Mouse (Mus musculus) liver, embryonic 16.5 days (tissue): ENCODE results near the gene Astn2. TPM values are rescaled to one million over a fixed set of nuclear protein-coding genes. Genes with fewer than 3 reads are reported as not detected.

Experiments
- ATAC-seq: fragments of 200-750 bp; cut with Nextera tagmentation; 2 replicates; pipeline ENCODE4 v1.8.0; 2017; ENCODE audit warnings: low read depth, mild to moderate bottlenecking, moderate number of reproducible peaks, moderate library complexity
- H3K27ac ChIP-seq: fragments of 300-500 bp; sonication (generic); 2 replicates; pipeline ENCODE4 v1.5.1; 2014; ENCODE audit warnings: mild to moderate bottlenecking, low read length
- H3K27me3 ChIP-seq: fragments of 300-500 bp; sonication (generic); 2 replicates; pipeline ENCODE4 v1.6.1; 2014; ENCODE audit warnings: low read depth, low read length, mixed read lengths; ENCODE audit not compliant: control insufficient read depth, insufficient read depth
- H3K36me3 ChIP-seq: fragments of 300-500 bp; sonication (generic); 2 replicates; pipeline ENCODE4 v1.6.1; 2014; ENCODE audit warnings: mild to moderate bottlenecking; ENCODE audit not compliant: control insufficient read depth, insufficient read depth
- H3K4me1 ChIP-seq: fragments of 300-500 bp; sonication (generic); 2 replicates; pipeline ENCODE4 v1.6.1; 2014; ENCODE audit warnings: low read depth, low read length, mixed read lengths; ENCODE audit not compliant: control insufficient read depth
- H3K4me2 ChIP-seq: fragments of 300-500 bp; sonication (generic); 2 replicates; pipeline ENCODE4 v1.6.1; 2014; ENCODE audit warnings: low read depth, low read length, mixed read lengths
- H3K4me3 ChIP-seq: fragments of 300-500 bp; sonication (generic); 2 replicates; pipeline ENCODE4 v1.5.1; 2014; ENCODE audit warnings: low read depth, mild to moderate bottlenecking, low read length
- H3K9ac ChIP-seq: fragments of 300-500 bp; sonication (generic); 2 replicates; pipeline ENCODE4 v1.6.1; 2014; ENCODE audit warnings: low read depth, low read length
- H3K9me3 ChIP-seq: fragments of 300-500 bp; sonication (generic); replicated peaks from 2 replicates; pipeline ENCODE4 v1.6.1; 2016; ENCODE audit warnings: low read length; ENCODE audit not compliant: control insufficient read depth
- WGBS: fragments of 180-500 bp; shearing (Covaris S2); extraction: QIAGEN DNeasy Blood & Tissue Kit; methylation state at CpG from one replicate; pipeline ENCODE4 v1.1.7; 2014; ENCODE audit not compliant: insufficient replicate concordance; 5-methylcytosine and 5-hydroxymethylcytosine counted together
- polyA plus RNA-seq: library from polyadenylated mRNA; unstranded; fragments of >200 nt; fragmentation: Nextera tagmentation; extraction: Ambion mirVana; gene quantifications from 2 replicates; pipeline ENCODE4 v1.2.1, GENCODE M21; 2015

Gene Astn2
- polyA plus RNA-seq, 1 experiment from 2014 or later, result not detected

GRCm38 (mm10) chr4:65801204-65801603, 603.2 kb downstream of the Astn2 start:
- WGBS, result 40% methylated on average over 3 of the region's 3 CpGs
- H3K9me3 ChIP-seq, result no peaks in the 10 kb centered on the region
- ATAC-seq, result no peak

GRCm38 (mm10) chr4:65791051-65791450, 613.4 kb downstream of the Astn2 start:
- H3K9ac ChIP-seq, result no peak overlapping the region
- H3K27ac ChIP-seq, result no peak overlapping the region
- H3K27me3 ChIP-seq, result no peaks in the 10 kb centered on the region
- no peak overlapping the region for H3K4me2 ChIP-seq
- H3K9me3 ChIP-seq, result no peaks in the 10 kb centered on the region
- no peak overlapping the region for H3K4me3 ChIP-seq
- no peaks in the 10 kb centered on the region for H3K4me1 ChIP-seq
- no peak for ATAC-seq
- no peaks in the 10 kb centered on the region for H3K36me3 ChIP-seq

More at GRCm38 (mm10) chr4:65801204-65801603, 603.2 kb downstream of the Astn2 start:
- no peak overlapping the region for H3K9ac ChIP-seq
- H3K27me3 ChIP-seq, result no peaks in the 10 kb centered on the region
- H3K27ac ChIP-seq, result no peak overlapping the region
- H3K4me1 ChIP-seq, result no peaks in the 10 kb centered on the region
- no peak overlapping the region for H3K4me2 ChIP-seq
- H3K4me3 ChIP-seq, result no peak overlapping the region
- no peaks in the 10 kb centered on the region for H3K36me3 ChIP-seq

- WGBS, result 50% methylated on average over 5 of the region's 5 CpGs
These were observed 630.9 kb downstream of the Astn2 start for GRCm38 (mm10) chr4:65773368-65774010.

DNA sequence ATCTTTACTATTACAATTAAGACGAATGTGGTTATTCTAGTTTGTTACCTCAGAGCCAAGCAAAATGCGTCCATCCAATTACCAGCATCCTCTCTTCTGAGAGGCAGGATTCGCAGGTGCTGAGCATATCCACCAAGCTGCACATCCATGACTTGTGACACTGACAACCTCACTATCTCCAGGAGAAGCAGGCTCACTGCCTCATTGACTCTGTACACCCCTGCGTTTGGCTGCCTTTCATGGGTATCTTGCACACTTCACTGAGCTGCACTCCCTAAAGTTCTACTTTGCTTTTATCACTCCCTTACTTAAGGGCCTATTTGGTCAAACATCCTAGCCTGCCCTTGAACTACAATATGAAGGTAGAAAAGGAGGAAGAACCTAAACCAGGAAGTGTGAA, 633.5 kb downstream of the Astn2 start:
- no peak overlapping the region for H3K9ac ChIP-seq
- H3K27ac ChIP-seq, result no peak overlapping the region
- H3K27me3 ChIP-seq, result no peaks in the 10 kb centered on the region
- H3K36me3 ChIP-seq, result no peaks in the 10 kb centered on the region
- 73% methylated on average over 4 of the region's 4 CpGs for WGBS
- no peaks in the 10 kb centered on the region for H3K4me1 ChIP-seq
- no peak for ATAC-seq
- H3K4me3 ChIP-seq, result no peak overlapping the region
- H3K4me2 ChIP-seq, result no peak overlapping the region
- H3K9me3 ChIP-seq, result no peaks in the 10 kb centered on the region

More at GRCm38 (mm10) chr4:65773368-65774010, 630.9 kb downstream of the Astn2 start:
- Histone ChIP-seq H3K9ac (no peak overlapping the region), H3K36me3 (no peaks in the 10 kb centered on the region), H3K27ac (no peak overlapping the region), H3K4me3 (no peak overlapping the region), H3K9me3 (no peaks in the 10 kb centered on the region), H3K4me2 (no peak overlapping the region), H3K27me3 (no peaks in the 10 kb centered on the region), H3K4me1 (no peaks in the 10 kb centered on the region)
- ATAC-seq, result no peak

GRCm38 (mm10) chr4:65767919-65768318, 636.5 kb downstream of the Astn2 start:
- WGBS, result 28% methylated on average over 2 of the region's 2 CpGs
- Histone ChIP-seq H3K27ac (no peak overlapping the region), H3K27me3 (no peaks in the 10 kb centered on the region), H3K4me1 (no peaks in the 10 kb centered on the region), H3K4me2 (no peak overlapping the region), H3K9me3 (no peaks in the 10 kb centered on the region), H3K36me3 (no peaks in the 10 kb centered on the region), H3K4me3 (no peak overlapping the region), H3K9ac (no peak overlapping the region)
- no peak for ATAC-seq

GRCm38 (mm10) chr4:65767431-65767830, 637.0 kb downstream of the Astn2 start:
- WGBS, result 45% methylated on average over 4 of the region's 4 CpGs
- Histone ChIP-seq H3K4me1 (no peaks in the 10 kb centered on the region), H3K4me2 (no peak overlapping the region), H3K4me3 (no peak overlapping the region), H3K9me3 (no peaks in the 10 kb centered on the region), H3K9ac (no peak overlapping the region), H3K27ac (no peak overlapping the region), H3K27me3 (no peaks in the 10 kb centered on the region), H3K36me3 (no peaks in the 10 kb centered on the region)
- ATAC-seq, result no peak

GRCm38 (mm10) chr4:65765312-65765711, 639.1 kb downstream of the Astn2 start:
- Histone ChIP-seq H3K36me3 (no peaks in the 10 kb centered on the region), H3K4me1 (no peaks in the 10 kb centered on the region), H3K9ac (no peak overlapping the region), H3K4me2 (no peak overlapping the region), H3K9me3 (no peaks in the 10 kb centered on the region), H3K4me3 (no peak overlapping the region), H3K27ac (no peak overlapping the region), H3K27me3 (no peaks in the 10 kb centered on the region)
- no peak for ATAC-seq
- WGBS, result 45% methylated on average over 3 of the region's 3 CpGs

DNA sequence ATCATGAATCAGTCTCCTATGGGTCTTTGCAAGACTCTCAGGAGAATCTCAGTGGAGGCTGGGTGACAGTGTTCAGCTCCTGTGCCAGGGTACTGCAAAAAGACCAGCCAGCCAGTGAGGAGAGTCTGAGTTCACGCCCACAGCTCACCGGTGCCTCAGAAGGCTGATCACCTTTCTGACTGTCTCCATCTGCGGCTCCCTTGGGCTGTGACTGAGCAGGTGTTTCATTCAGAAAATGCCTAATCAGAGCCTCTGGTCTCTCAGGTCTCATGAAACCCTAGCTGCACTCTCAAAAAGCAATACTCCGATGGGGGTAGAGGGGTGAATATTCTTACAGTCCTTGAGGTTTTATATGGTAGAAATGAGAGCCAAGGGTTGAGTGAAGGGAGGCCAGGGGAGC, 640.1 kb downstream of the Astn2 start:
- Histone ChIP-seq H3K9me3 (no peaks in the 10 kb centered on the region), H3K4me1 (no peaks in the 10 kb centered on the region), H3K27ac (no peak overlapping the region), H3K36me3 (no peaks in the 10 kb centered on the region), H3K4me2 (no peak overlapping the region), H3K4me3 (no peak overlapping the region), H3K27me3 (no peaks in the 10 kb centered on the region), H3K9ac (no peak overlapping the region)
- ATAC-seq, result no peak
- 63% methylated on average over 4 of the region's 4 CpGs for WGBS

DNA sequence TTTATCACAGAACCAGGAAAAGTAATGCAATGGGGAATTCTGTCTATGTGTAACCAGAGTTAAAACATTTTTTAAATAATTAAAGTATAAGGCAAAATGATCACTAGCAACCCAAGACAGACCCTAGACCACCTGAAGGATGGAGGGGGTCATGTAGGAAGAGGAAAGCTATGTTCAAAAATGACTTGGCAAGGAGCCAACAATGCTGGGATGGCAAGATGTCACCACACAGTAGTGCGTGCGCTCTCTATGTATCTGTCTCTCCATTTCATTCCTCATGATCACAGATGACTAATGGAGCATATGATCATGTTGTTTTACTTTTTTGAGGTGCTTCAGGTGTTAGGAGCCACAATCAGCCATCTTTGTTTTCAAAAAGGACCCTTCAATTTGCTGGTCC, 640.6 kb downstream of the Astn2 start:
- ATAC-seq, result no peak
- no peak overlapping the region for H3K4me3 ChIP-seq
- no peaks in the 10 kb centered on the region for H3K27me3 ChIP-seq
- H3K4me1 ChIP-seq, result no peaks in the 10 kb centered on the region
- H3K9ac ChIP-seq, result no peak overlapping the region
- no peaks in the 10 kb centered on the region for H3K9me3 ChIP-seq
- H3K4me2 ChIP-seq, result no peak overlapping the region
- WGBS, result 80% methylated on average over 2 of the region's 2 CpGs
- no peak overlapping the region for H3K27ac ChIP-seq
- H3K36me3 ChIP-seq, result no peaks in the 10 kb centered on the region
